Mouse (Mus musculus): ENCODE data around the gene Speer4e.
"Not testable (repeated sequence)": the region's sequence is repeated elsewhere in the genome, so short reads cannot be mapped to it uniquely, and the experiment has no call there.

The Speer4e gene

DNA sequence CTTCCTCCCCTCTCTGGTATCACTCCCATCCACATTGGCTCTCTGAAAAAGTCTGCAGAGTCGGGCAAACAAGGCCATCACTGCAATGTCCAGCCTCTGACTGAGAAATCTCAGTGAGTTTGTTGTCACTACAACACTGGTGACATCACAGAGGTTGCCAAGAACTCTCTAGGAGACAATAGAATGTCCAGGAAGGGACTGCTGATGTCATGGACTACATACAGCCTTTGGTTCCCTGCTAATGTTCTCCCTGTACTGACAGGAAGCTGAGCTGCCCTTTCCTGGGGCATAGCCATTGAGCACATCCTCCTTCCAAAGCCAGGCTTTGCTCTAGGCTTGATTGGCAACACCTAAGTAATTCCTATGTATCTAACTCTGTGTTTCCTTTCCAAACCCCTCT, at the start of gene Speer4e:
Speer4e (minus strand) TSS at position 101 of the 400 bp plus-strand sequence.
- not testable (repeated sequence) for DNase-seq

- not testable (repeated sequence) for DNase-seq
Measured at GRCm38 (mm10) chr5:14986649-14987387, 48.6 kb upstream of the Speer4e start.

DNA sequence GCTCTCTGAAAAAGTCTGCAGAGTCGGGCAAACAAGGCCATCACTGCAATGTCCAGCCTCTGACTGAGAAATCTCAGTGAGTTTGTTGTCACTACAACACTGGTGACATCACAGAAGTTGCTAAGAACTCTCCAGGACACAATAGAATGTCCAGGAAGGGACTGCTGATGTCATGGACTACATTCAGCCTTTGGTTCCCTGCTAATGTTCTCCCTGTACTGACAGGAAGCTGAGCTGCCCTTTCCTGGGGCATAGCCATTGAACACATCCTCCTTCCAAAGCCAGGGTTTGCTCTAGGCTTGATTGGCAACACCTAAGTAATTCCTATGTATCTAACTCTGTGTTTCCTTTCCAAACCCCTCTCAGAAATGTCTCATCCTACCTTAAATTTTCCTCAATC, 40.6 kb upstream of the Speer4e start, which contains the start of gene Gm10354:
Gm10354 (minus strand) TSS at position 101 of the 400 bp plus-strand sequence.
- not testable (repeated sequence) for DNase-seq

GRCm38 (mm10) chr5:14977368-14977767, 39.1 kb upstream of the Speer4e start:
- DNase-seq = not testable (repeated sequence)

DNA sequence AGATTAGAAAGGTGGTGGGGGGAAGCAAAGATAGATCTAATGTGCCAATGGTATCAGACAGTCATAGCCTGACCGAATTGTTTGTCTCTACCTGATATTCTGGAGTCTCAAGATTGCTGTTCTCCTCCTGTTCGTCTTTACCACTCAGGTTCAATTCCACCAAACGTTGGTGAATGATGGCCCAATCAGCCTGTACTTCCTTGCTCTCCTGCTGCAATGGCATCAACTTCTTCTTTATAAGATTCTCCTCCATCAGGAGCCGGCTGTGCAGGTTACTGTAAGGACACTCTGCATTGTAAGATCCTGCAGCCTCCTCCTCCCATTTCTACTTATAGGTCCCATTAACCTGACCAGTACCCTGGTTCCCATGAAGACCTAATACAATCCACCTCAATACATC, 37.1 kb upstream of the Speer4e start:
- not testable (repeated sequence) for DNase-seq

DNA sequence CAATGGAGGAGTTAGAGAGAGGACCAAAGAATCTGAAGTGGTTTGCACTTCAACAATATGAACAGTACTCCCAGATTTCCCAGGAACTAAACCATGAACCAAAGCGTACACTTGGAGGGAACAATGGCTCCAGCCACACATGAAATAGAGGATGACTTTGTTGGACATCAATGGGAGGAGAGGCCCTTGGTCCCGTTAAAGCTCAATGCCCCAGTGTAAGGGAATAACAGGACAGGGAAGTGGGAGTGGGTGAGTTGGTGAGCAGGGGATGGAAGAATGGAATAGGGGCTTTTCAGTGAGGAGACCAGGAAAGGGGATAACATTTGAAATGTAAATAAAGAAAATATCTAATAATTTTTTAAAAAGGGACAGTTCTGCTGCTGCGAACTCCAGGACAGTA, 34.6 kb upstream of the Speer4e start:
- not testable (repeated sequence) for DNase-seq

DNA sequence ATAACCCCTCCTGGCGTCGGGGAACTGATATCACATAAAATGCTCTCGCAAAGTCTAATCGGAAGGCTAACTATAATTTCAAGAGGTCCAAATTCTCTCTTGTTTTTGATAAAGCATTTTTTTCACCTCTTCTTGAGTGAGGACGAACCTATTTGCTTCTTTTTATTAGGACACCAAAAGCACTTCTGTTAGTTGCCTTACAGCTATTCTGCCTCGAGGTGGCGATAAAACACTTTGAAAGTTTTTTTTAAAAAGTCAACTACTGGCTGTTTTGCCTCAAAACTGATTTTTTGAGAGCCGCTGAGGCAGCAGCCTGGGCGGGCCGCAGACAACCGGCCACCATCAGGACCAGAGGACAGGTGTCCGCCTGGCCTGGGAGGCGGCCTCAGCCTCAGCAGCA, 25.6 kb upstream of the Speer4e start:
- DNase-seq = not testable (repeated sequence)

- not testable (repeated sequence) for DNase-seq
Measured at GRCm38 (mm10) chr5:14961502-14961901, 23.3 kb upstream of the Speer4e start.

DNA sequence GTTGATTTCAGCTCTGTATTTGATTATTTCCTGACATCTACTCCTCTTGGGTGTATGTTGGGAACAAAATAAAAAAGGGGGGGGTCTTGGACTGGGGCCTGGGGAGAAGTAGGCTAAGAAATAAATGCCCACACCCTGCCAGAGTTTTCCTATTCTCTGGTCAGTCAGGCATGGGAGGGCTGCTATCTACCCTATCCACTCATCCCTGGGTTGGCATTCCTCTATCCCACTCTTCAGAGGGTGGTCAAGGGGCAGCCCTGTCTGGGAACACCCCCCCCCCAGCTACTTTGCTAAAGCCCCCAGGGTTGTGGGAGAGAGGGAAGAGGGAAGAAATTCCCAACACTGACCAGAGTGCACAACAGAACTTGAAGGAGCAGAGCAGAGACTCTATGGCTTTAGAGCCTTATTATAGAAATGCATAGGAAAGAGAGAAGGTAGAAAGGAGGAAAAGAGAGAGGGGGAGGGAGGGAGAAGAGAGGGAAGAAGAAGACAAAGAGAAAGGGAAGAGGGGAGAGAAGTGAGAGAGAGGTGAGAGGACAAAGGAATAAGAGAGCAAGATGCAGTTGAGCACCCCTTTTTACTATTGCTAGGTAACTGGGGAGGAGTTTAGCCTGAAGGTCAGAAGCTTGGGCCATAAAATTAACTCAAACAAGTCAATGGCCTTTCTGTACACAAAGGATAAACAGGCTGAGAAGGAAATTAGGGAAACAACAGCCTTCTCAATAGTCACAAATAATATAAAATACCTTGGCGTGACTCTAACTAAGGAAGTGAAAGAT, 17.9 kb upstream of the Speer4e start:
- not testable (repeated sequence) for DNase-seq

DNA sequence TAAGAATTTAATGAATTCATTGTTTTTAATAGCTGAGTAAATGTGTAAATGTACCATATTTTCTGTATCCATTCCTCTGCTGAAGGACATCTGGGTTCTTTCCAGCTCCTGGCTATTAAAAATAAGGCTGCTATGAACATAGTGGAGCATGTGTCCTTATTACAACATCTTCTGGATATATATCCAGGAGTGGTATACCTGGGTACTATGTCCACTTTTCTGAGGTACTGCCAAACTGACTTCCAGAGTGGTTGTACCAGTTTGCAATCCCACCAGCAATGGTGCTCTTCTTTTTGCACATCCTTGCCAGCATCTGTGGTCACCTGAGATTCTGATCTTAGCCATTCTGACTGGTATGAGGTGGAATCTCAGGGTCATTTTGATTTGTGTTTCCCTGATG, 15.4 kb upstream of the Speer4e start:
- not testable (repeated sequence) for DNase-seq

GRCm38 (mm10) chr5:14952749-14953148, 14.5 kb upstream of the Speer4e start:
- DNase-seq = not testable (repeated sequence)

GRCm38 (mm10) chr5:14951822-14952221, 13.6 kb upstream of the Speer4e start:
- DNase-seq = not testable (repeated sequence)

- DNase-seq = not testable (repeated sequence)
Measured at GRCm38 (mm10) chr5:14947482-14948198, 9.4 kb upstream of the Speer4e start.

- not testable (repeated sequence) for DNase-seq
Measured at GRCm38 (mm10) chr5:14945524-14945923, 7.3 kb upstream of the Speer4e start.

GRCm38 (mm10) chr5:14941043-14941442, 2.8 kb upstream of the Speer4e start:
- not testable (repeated sequence) for DNase-seq

DNA sequence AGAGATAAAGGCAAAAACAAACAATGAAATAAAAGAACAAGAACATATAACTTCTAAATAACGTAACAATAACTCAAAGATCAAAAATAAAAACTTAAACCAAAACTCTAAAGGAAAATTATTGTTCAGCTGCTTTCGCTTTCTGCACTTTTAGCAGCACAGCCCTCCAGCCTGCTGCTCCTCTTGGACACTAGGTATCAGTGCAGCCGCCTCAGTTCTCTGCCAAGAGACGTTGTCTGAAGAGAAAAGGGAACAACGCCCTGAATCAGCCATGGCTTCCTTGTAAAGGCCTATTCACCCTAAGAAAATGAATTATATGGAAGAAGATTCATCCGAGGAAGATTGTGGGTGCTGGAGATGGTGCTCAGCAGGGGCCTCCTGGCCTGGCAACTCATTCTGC, 4.5 kb downstream of the Speer4e start:
- not testable (repeated sequence) for DNase-seq

DNA sequence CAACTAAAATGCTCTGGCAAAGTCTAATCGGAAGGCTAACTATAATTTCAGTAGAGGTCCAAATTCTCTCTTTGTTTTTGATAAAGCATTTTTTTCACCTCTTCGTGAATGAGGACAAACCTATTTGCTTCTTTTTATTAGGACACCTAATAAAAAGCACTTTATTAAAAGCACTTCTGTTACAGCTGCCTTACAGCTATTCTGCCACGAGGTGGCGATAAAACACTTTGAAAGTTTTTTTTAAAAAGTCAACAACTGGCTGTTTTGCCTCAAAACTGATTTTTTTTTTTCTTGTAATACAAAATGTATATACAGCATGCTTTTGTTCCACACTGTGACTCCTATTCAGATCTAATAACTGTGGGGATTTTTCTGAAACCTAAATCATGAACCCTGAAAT, 11.2 kb downstream of the Speer4e start:
- DNase-seq = not testable (repeated sequence)

DNA sequence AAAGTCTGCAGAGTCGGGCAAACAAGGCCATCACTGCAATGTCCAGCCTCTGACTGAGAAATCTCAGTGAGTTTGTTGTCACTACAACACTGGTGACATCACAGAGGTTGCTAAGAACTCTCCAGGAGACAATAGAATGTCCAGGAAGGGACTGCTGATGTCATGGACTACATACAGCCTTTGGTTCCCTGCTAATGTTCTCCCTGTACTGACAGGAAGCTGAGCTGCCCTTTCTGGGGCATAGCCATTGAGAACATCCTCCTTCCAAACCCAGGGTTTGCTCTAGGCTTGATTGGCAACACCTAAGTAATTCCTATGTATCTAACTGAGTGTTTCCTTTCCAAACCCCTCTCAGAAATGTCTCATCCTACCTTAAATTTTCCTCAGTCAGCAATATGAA, 23.4 kb downstream of the Speer4e start, which contains the start of gene Gm9758:
Gm9758 (minus strand) TSS at position 101 of the 400 bp plus-strand sequence.
- not testable (repeated sequence) for DNase-seq

DNA sequence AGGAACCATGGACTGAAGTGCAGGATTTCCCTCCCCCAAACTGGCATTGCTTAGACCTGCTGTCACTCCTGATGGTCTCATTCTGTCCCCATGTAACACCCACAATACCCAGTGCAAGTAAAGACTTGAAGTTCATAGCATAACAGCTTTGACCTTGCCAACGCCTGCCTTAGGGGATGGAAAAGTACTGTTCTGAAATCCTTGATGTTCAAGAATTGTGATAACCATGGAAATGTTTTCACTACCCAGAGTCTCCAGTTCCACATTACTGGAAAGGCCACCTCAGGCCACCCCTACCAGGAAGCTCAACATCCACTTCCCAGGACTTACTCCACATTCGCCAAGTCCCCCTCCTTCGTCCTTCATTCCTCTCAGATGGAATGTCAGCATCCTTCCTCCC, 23.9 kb downstream of the Speer4e start:
- DNase-seq = not testable (repeated sequence)

DNA sequence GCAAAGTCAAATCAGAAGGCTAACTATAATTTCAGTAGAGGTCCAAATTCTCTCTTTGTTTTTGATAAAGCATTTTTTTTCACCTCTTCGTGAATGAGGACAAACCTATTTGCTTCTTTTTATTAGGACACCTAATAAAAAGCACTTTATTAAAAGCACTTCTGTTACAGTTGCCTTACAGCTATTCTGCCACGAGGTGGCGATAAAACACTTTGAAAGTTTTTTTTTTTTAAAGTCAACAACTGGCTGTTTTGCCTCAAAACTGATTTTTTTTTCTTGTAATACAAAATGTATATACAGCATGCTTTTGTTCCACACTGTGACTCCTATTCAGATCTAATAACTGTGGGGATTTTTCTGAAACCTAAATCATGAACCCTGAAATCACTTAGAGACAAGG, 34.7 kb downstream of the Speer4e start:
- DNase-seq = not testable (repeated sequence)

GRCm38 (mm10) chr5:14892242-14892641, 46.0 kb downstream of the Speer4e start:
- no peak for DNase-seq

DNA sequence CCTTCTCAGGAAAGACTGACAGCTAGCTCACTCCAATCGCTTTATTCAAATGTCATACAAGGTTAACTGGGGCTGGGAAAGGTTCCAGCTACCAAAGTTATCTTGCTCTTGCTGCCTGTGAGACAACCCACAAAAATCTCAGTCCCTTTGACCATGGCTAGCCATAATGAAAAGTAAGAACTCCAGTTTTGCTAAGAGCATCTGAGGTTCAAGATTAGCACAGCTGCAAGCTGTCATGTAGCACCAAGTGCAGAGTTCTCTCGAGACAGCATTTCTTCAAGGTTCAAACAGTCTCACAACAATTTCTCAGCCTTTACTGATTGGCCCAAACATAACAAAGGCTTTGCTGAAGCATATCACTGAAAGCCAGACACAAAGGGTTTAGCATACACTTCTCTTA, 52.9 kb downstream of the Speer4e start:
- not testable (repeated sequence) for DNase-seq

Data from cerebellum, postnatal 25 days (tissue).